Mouse (Mus musculus) CH12.LX (cell line): ENCODE results near the gene Myh2. TPM values are rescaled to one million over a fixed set of nuclear protein-coding genes. Genes with fewer than 3 reads are reported as not detected.

Source experiments
- DNase-seq: peaks from one replicate; pipeline ENCODE4 v3.0.0-alpha.2; 2013; ENCODE audit errors: extremely low read depth
- H3K27ac ChIP-seq: 2 replicates; pipeline ENCODE4 v1.5.1; 2012; ENCODE audit warnings: low read depth, mild to moderate bottlenecking, control low read depth, moderate library complexity; ENCODE audit not compliant: insufficient read depth
- H3K27me3 ChIP-seq: replicated peaks from 2 replicates; pipeline ENCODE3; 2012; ENCODE audit warnings: inconsistent platforms
- H3K36me3 ChIP-seq, 2 experiments: replicated peaks in 1 of 2; 2 replicates each; pipeline versions ENCODE3 to v1.6.1; 2012; ENCODE audit warnings: inconsistent platforms in 1 of 2, low read length in 1 of 2, mild to moderate bottlenecking in 1 of 2, mixed read lengths in 1 of 2, moderate library complexity in 1 of 2; ENCODE audit not compliant: control insufficient read depth in 1 of 2, insufficient read depth in 1 of 2
- H3K4me1 ChIP-seq, 2 experiments: 2 replicates each; pipeline ENCODE4 v1.6.1; 2012; ENCODE audit warnings: inconsistent platforms in 1 of 2, moderate library complexity in 1 of 2; ENCODE audit not compliant: insufficient read depth in 2 of 2, control insufficient read depth in 1 of 2
- H3K4me2 ChIP-seq: 2 replicates; pipeline ENCODE4 v1.6.1; 2012; ENCODE audit warnings: low read depth, mild to moderate bottlenecking, control low read depth; ENCODE audit not compliant: poor library complexity, insufficient read depth, severe bottlenecking
- H3K4me3 ChIP-seq, 3 experiments: fragments of 150-350 bp in 1 of 3; sonication (generic) in 1 of 3; replicated peaks in 1 of 3; 2 replicates each; pipeline versions ENCODE3 to v1.5.1; 2011 to 2012; ENCODE audit warnings: low read depth in 2 of 3, low read length in 2 of 3, mild to moderate bottlenecking in 2 of 3, moderate library complexity in 2 of 3, control low read depth in 1 of 3, improper control_type of control experiment in 1 of 3, inconsistent platforms in 1 of 3, mixed read lengths in 1 of 3; ENCODE audit not compliant: poor library complexity in 1 of 3
- H3K79me2 ChIP-seq: replicated peaks from 2 replicates; pipeline ENCODE4 v1.6.1; 2012; ENCODE audit warnings: mild to moderate bottlenecking, moderate library complexity; ENCODE audit not compliant: control insufficient read depth, poor library complexity, insufficient read depth, severe bottlenecking; ENCODE audit errors: extremely low read depth
- H3K9ac ChIP-seq: 2 replicates; pipeline ENCODE4 v1.6.1; 2012; ENCODE audit warnings: low read depth, mild to moderate bottlenecking, control low read depth, moderate library complexity; ENCODE audit not compliant: insufficient read depth
- H3K9me3 ChIP-seq: replicated peaks from 2 replicates; pipeline ENCODE3; 2012; ENCODE audit warnings: low read length, inconsistent platforms, mixed read lengths
- BHLHE40 ChIP-seq: IDR thresholded peaks from 2 replicates; pipeline ENCODE4 v1.6.1; 2011; ENCODE audit warnings: mild to moderate bottlenecking, low read depth, low read length, improper control_type of control experiment
- CHD1 ChIP-seq: IDR thresholded peaks from 2 replicates; pipeline ENCODE4 v1.6.1; 2012; ENCODE audit warnings: low read depth, low read length, improper control_type of control experiment, inconsistent platforms
- CHD2 ChIP-seq: IDR thresholded peaks from 2 replicates; pipeline ENCODE4 v1.6.1; 2011; ENCODE audit warnings: low read length, improper control_type of control experiment
- CTCF ChIP-seq, 2 experiments: IDR thresholded peaks in 1 of 2; conservative IDR thresholded peaks in 1 of 2; 2 replicates each; pipeline ENCODE4 v1.5.1; 2011 to 2012; ENCODE audit warnings: low read depth in 2 of 2, low read length in 2 of 2, improper control_type of control experiment in 1 of 2, inconsistent platforms in 1 of 2, mild to moderate bottlenecking in 1 of 2, moderate library complexity in 1 of 2
- E2F4 ChIP-seq: IDR thresholded peaks from 2 replicates; pipeline ENCODE4 v1.6.1; 2011; ENCODE audit warnings: low read depth, low read length, improper control_type of control experiment; ENCODE audit not compliant: insufficient replicate concordance
- ELF1 ChIP-seq: IDR thresholded peaks from 2 replicates; pipeline ENCODE4 v1.6.1; 2014; ENCODE audit warnings: low read depth, mild to moderate bottlenecking, inconsistent platforms, low read length, improper control_type of control experiment
- EP300 ChIP-seq: IDR thresholded peaks from 2 replicates; pipeline ENCODE4 v1.6.1; 2011; ENCODE audit warnings: low read length, improper control_type of control experiment
- ETS1 ChIP-seq: conservative IDR thresholded peaks from 2 replicates; pipeline ENCODE4 v1.6.1; 2012; ENCODE audit warnings: low read depth, mild to moderate bottlenecking, inconsistent platforms, low read length, improper control_type of control experiment, moderate library complexity
- GABPA ChIP-seq: IDR thresholded peaks from 2 replicates; pipeline ENCODE4 v1.6.1; 2012; ENCODE audit warnings: low read depth, low read length, improper control_type of control experiment, inconsistent platforms; ENCODE audit not compliant: insufficient replicate concordance
- HCFC1 ChIP-seq: IDR thresholded peaks from 2 replicates; pipeline ENCODE4 v1.6.1; 2012; ENCODE audit warnings: low read depth, mild to moderate bottlenecking, inconsistent platforms, low read length, improper control_type of control experiment
- IRF4 ChIP-seq: IDR thresholded peaks from 2 replicates; pipeline ENCODE4 v1.6.1; 2014; ENCODE audit warnings: low read depth, mild to moderate bottlenecking, inconsistent platforms, low read length, improper control_type of control experiment
- JUN ChIP-seq: IDR thresholded peaks from 2 replicates; pipeline ENCODE4 v1.6.1; 2011; ENCODE audit warnings: low read depth, mild to moderate bottlenecking, low read length, improper control_type of control experiment, moderate library complexity; ENCODE audit not compliant: insufficient read depth
- JUND ChIP-seq: conservative IDR thresholded peaks from 2 replicates; pipeline ENCODE4 v1.6.1; 2011; ENCODE audit warnings: low read depth, low read length, improper control_type of control experiment
- KAT2A ChIP-seq: IDR thresholded peaks from 2 replicates; pipeline ENCODE4 v1.6.1; 2012; ENCODE audit warnings: low read length, improper control_type of control experiment, inconsistent platforms; ENCODE audit not compliant: insufficient replicate concordance
- MAFK ChIP-seq: IDR thresholded peaks from 2 replicates; pipeline ENCODE4 v1.6.1; 2011; ENCODE audit warnings: low read length, improper control_type of control experiment; ENCODE audit not compliant: insufficient replicate concordance
- MAX ChIP-seq: IDR thresholded peaks from 2 replicates; pipeline ENCODE4 v1.6.1; 2011; ENCODE audit warnings: low read length, improper control_type of control experiment
- MAZ ChIP-seq: IDR thresholded peaks from 2 replicates; pipeline ENCODE4 v1.6.1; 2012; ENCODE audit warnings: low read depth, mild to moderate bottlenecking, inconsistent platforms, low read length, improper control_type of control experiment, moderate library complexity
- MEF2A ChIP-seq: IDR thresholded peaks from 2 replicates; pipeline ENCODE4 v1.6.1; 2014; ENCODE audit warnings: low read depth, mild to moderate bottlenecking, inconsistent platforms, low read length, improper control_type of control experiment, borderline replicate concordance
- MXI1 ChIP-seq: IDR thresholded peaks from 2 replicates; pipeline ENCODE4 v1.6.1; 2011; ENCODE audit warnings: mild to moderate bottlenecking, low read depth, low read length, improper control_type of control experiment
- MYC ChIP-seq: IDR thresholded peaks from 2 replicates; pipeline ENCODE4 v1.6.1; 2011; ENCODE audit warnings: low read depth, mild to moderate bottlenecking, improper control_type of control experiment, low read length
- NELFE ChIP-seq: IDR thresholded peaks from 2 replicates; pipeline ENCODE4 v1.6.1; 2011; ENCODE audit warnings: low read depth, low read length, improper control_type of control experiment
- NRF1 ChIP-seq: IDR thresholded peaks from 2 replicates; pipeline ENCODE4 v1.6.1; 2014; ENCODE audit warnings: low read depth, mild to moderate bottlenecking, inconsistent platforms, low read length, improper control_type of control experiment, moderate library complexity
- PAX5 ChIP-seq: IDR thresholded peaks from 2 replicates; pipeline ENCODE4 v1.6.1; 2012; ENCODE audit warnings: low read length, inconsistent platforms, mixed read lengths
- POLR2A ChIP-seq: IDR thresholded peaks from 2 replicates; pipeline ENCODE4 v1.6.1; 2011; ENCODE audit warnings: low read depth, mild to moderate bottlenecking, improper control_type of control experiment, low read length
- POLR2AphosphoS2 ChIP-seq: IDR thresholded peaks from 2 replicates; pipeline ENCODE4 v1.6.1; 2011; ENCODE audit warnings: low read depth, low read length, improper control_type of control experiment
- RAD21 ChIP-seq: IDR thresholded peaks from 2 replicates; pipeline ENCODE4 v1.6.1; 2011; ENCODE audit warnings: low read depth, mild to moderate bottlenecking, low read length, improper control_type of control experiment, moderate library complexity
- RCOR1 ChIP-seq: conservative IDR thresholded peaks from 2 replicates; pipeline ENCODE4 v1.6.1; 2012; ENCODE audit warnings: low read depth, mild to moderate bottlenecking, inconsistent platforms, low read length, improper control_type of control experiment
- SIN3A ChIP-seq: IDR thresholded peaks from 2 replicates; pipeline ENCODE4 v1.6.1; 2012; ENCODE audit warnings: low read length, improper control_type of control experiment, inconsistent platforms
- SMC3 ChIP-seq: IDR thresholded peaks from 2 replicates; pipeline ENCODE4 v1.6.1; 2011; ENCODE audit warnings: low read depth, low read length, improper control_type of control experiment
- TBP ChIP-seq: conservative IDR thresholded peaks from 2 replicates; pipeline ENCODE4 v1.6.1; 2011; ENCODE audit warnings: low read depth, low read length, improper control_type of control experiment
- TCF12 ChIP-seq: IDR thresholded peaks from 2 replicates; pipeline ENCODE4 v1.6.1; 2014; ENCODE audit warnings: low read depth, mild to moderate bottlenecking, inconsistent platforms, low read length, improper control_type of control experiment
- UBTF ChIP-seq: IDR thresholded peaks from 2 replicates; pipeline ENCODE4 v1.6.1; 2012; ENCODE audit warnings: low read depth, mild to moderate bottlenecking, inconsistent platforms, low read length, improper control_type of control experiment, moderate library complexity
- USF1 ChIP-seq: IDR thresholded peaks from 2 replicates; pipeline ENCODE4 v1.6.1; 2014; ENCODE audit warnings: low read depth, mild to moderate bottlenecking, inconsistent platforms, low read length, improper control_type of control experiment
- USF2 ChIP-seq: conservative IDR thresholded peaks from 2 replicates; pipeline ENCODE4 v1.6.1; 2011; ENCODE audit warnings: low read depth, low read length, improper control_type of control experiment
- ZC3H11A ChIP-seq: IDR thresholded peaks from 2 replicates; pipeline ENCODE4 v1.6.1; 2012; ENCODE audit warnings: low read depth, mild to moderate bottlenecking, inconsistent platforms, low read length, improper control_type of control experiment
- ZKSCAN1 ChIP-seq: IDR thresholded peaks from 2 replicates; pipeline ENCODE4 v1.6.1; 2012; ENCODE audit warnings: low read depth, inconsistent platforms, low read length, improper control_type of control experiment, borderline replicate concordance
- ZMIZ1 ChIP-seq: IDR thresholded peaks from 2 replicates; pipeline ENCODE4 v1.6.1; 2012; ENCODE audit warnings: low read depth, mild to moderate bottlenecking, inconsistent platforms, low read length, improper control_type of control experiment
- ZNF384 ChIP-seq: IDR thresholded peaks from 2 replicates; pipeline ENCODE4 v1.6.1; 2012; ENCODE audit warnings: low read depth, low read length, improper control_type of control experiment, inconsistent platforms
- dilution Hi-C: fragments of 300-500 bp; cut with MboI; formaldehyde crosslinking; loops from 2 replicates; pipeline ENCODE4 v1.14.3; 2020; ENCODE audit warnings: low sequenced_read_pairs; ENCODE audit not compliant: extremely low pct_unique_long_range_greater_than_20kb, extremely low pct_ligation_motif_present
- in situ Hi-C: fragments of 300-500 bp; cut with MboI; formaldehyde crosslinking; loops from 3 replicates; pipeline ENCODE4 v1.14.3; 2019; ENCODE audit warnings: low sequenced_read_pairs, low pct_ligation_motif_present, low pct_unique_long_range_greater_than_20kb, mixed read lengths
- polyA plus RNA-seq: library from polyadenylated mRNA; unstranded; fragments of >175 nt; gene quantifications from 2 replicates; pipeline ENCODE4 v1.2.1, GENCODE M21; 2012; ENCODE audit warnings: low read depth; ENCODE audit not compliant: insufficient read length
- total RNA-seq, 2 experiments: library from RNA; depleted of rRNA; stranded (reverse); fragments of 300-350 nt in 1 of 2; fragments of >200 nt in 1 of 2; gene quantifications; 2 replicates each; pipeline ENCODE4 v1.2.3; 2012 to 2014

The Myh2 gene
- total and polyA plus RNA-seq, 3 experiments: 0.04 to 0.08 TPM; not detected in 1

DNA sequence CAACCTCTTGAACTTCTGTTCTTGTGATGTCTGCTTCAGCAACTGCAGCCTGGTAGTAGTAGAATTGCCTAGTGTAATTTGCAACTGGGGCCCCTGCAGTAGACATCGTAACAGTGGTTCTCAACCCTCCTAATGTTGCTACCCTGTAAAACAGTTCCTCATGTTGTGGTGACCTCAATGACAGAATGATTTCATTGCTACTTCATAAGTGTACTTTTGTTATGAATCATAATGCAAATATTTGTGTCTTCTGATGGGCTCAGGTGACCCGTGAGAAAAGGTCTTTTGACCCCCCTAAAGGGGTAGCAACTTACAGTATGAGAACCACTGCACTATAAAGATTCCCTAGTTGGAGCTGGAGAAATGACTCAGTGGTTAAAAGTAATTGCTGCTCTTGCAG, 1.6 kb downstream of the Myh2 start:
- DNase-seq: peak; percentile 70
- Histone ChIP-seq H3K9me3 (no peaks in the 10 kb centered on the region), H3K36me3 (no peaks in the 10 kb centered on the region), H3K27me3 (no peaks in the 10 kb centered on the region), H3K27ac (no peak overlapping the region), H3K79me2 (no peaks in the 10 kb centered on the region), H3K4me2 (no peak overlapping the region), H3K4me1 (peaks cover 15 to 40% of the 10 kb centered on the region in 2 experiments), H3K4me3 (no peak overlapping the region), H3K9ac (no peak overlapping the region)
- in situ Hi-C loops (no loop called here), dilution Hi-C loops (no loop called here)
- no peak for TF ChIP-seq ELF1
- no peak for TF ChIP-seq HCFC1
- TF ChIP-seq JUN: peak; percentile 90
- no peak for TF ChIP-seq CTCF (conservative IDR thresholded peaks at IDR 0.05 in 1 of 2, IDR thresholded peaks at IDR 0.05 in 1 of 2; ENCODE audit: low read depth in 2 of 2, low read length in 2 of 2)
- no peak for TF ChIP-seq POLR2A
- TF ChIP-seq NELFE: no peak
- no peak for TF ChIP-seq MAZ
- TF ChIP-seq IRF4: peak; percentile 95
- no peak for TF ChIP-seq ZC3H11A
- TF ChIP-seq EP300: peak; percentile 92
- TF ChIP-seq ETS1: peak; percentile 90
- TF ChIP-seq TCF12: peak; percentile 59
- 0 out of 2 replicates have a peak, but pooled peaks have one; percentile 29 for TF ChIP-seq CHD2
- TF ChIP-seq TBP: no peak
- TF ChIP-seq MAX: 0 out of 2 replicates have a peak, but pooled peaks have one; percentile 41
- TF ChIP-seq MXI1: no peak
- TF ChIP-seq MEF2A: peak; percentile 74; the same call in 1 of the 2 replicates
- TF ChIP-seq KAT2A: no peak
- no peak for TF ChIP-seq ZMIZ1
- no peak; the same call in 1 of the 2 replicates for TF ChIP-seq RAD21
- no peak for TF ChIP-seq PAX5
- no peak for TF ChIP-seq POLR2AphosphoS2
- no peak for TF ChIP-seq SIN3A
- peak; percentile 86 for TF ChIP-seq RCOR1
- peak; percentile 50; the same call in 1 of the 2 replicates for TF ChIP-seq MYC
- no peak for TF ChIP-seq E2F4
- TF ChIP-seq GABPA: no peak
- no peak for TF ChIP-seq SMC3
- no peak for TF ChIP-seq ZNF384
- TF ChIP-seq NRF1: no peak
- TF ChIP-seq USF1: no peak
- no peak for TF ChIP-seq CHD1
- no peak for TF ChIP-seq ZKSCAN1
- no peak for TF ChIP-seq UBTF
- TF ChIP-seq BHLHE40: peak; percentile 93
- TF ChIP-seq USF2: no peak
- peak; percentile 94 for TF ChIP-seq JUND
- peak; percentile 63; the same call in 1 of the 2 replicates for TF ChIP-seq MAFK
